Mouse (Mus musculus): ENCODE measurements at regions not wholly inside any gene's neighbourhood (a gene's known extent, or its start where the extent isn't known, plus 50 kb on each side); places are given as distances from the start of the nearest gene placed in this dataset.

DNA sequence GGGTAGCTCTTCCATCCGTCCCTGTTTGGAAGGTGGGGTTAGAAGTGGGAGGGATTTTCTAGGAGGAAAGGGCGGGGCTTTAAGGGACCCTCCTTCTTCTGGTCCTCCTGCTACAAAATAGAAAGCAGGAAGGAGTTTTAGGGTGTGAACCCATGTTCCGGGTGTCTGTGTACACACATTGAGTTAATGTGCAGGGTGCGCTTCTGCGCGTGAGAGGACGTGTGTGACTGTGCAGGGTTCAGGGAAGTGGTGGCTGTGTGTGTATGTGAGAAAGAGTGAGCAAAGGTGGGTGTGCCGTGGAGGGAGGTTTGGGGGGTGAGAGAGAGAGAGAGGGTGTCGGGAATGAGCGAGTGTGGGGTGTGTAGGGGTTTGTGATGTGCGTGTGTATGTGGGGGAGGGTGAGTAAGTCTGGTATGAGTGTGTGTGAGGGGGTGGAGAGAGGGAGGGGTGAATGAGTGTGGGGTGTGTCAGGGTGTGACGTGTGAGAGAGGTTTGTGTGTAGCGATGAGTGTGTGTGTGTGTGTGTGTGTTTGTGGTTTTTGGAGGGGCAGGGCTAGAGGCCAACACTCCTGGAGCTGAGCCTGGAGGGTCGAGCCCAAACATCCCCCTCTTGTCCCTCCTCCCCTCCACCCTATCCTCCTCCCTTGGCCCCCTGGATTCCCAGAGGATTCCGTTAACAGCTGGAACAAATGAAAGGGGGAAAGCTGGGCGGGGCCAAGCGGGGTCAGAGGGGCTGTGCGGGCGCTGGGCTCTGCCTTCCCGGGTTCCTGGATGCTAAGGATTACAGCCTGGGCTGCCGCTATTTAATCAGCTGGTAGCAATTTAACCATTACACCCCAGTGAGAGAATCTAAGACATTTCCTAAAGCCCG, 95.3 kb upstream of the Med13l start:
- TF ChIP-seq CTCF (IDR thresholded peaks at IDR 0.05; ENCODE audit: low read depth) (no peak), EP300 (IDR thresholded peaks at IDR 0.05; ENCODE audit: low read depth) (no peak)
